Comparison of ENCODE assay signal across 14 mouse cellular contexts in genomic region chr19:23485940-23486600, GRCm38 (mm10).
"Had no signal": no experiment of that assay in that cellular context is flagged by ENCODE, and none has a peak within 500 bp of the region (broad histone marks: within the 10 kb centered on the region; RNA-seq: fewer than 3 reads in every experiment).

No protein-coding gene starts in this region.

- H3K27me3 ChIP-seq: limb, embryonic 15.5 days; midbrain, embryonic 13.5 days; neural tube, embryonic 15.5 days; stomach, embryonic 15.5 days had no signal

- H3K36me3 ChIP-seq: limb, embryonic 15.5 days; midbrain, embryonic 13.5 days; neural tube, embryonic 15.5 days; stomach, embryonic 15.5 days had no signal

- DNase-seq: kidney, adult 11 months; layer of hippocampus, adult 9-11 months; layer of hippocampus, postnatal 36 days; lung, adult 2 months; right cerebral cortex, adult 18-20 months; right cerebral cortex, postnatal 25 days; spleen, adult 18-20 months; thymus, postnatal 4 days had no signal

- H3K9ac ChIP-seq: limb, embryonic 15.5 days; liver, embryonic 14.5 days; midbrain, embryonic 13.5 days; neural tube, embryonic 15.5 days; stomach, embryonic 15.5 days had no signal

- H3K9me3 ChIP-seq: limb, embryonic 15.5 days; midbrain, embryonic 13.5 days; neural tube, embryonic 15.5 days; stomach, embryonic 15.5 days had no signal

- H3K4me2 ChIP-seq: limb, embryonic 15.5 days; midbrain, embryonic 13.5 days; neural tube, embryonic 15.5 days; stomach, embryonic 15.5 days had no signal

- H3K4me3 ChIP-seq: limb, embryonic 15.5 days; midbrain, embryonic 13.5 days; neural tube, embryonic 15.5 days; stomach, embryonic 15.5 days had no signal

- H3K27ac ChIP-seq: kidney, postnatal 0 days; limb, embryonic 15.5 days; liver, embryonic 14.5 days; midbrain, embryonic 13.5 days; neural tube, embryonic 15.5 days; stomach, embryonic 15.5 days had no signal

- H3K4me1 ChIP-seq: limb, embryonic 15.5 days; midbrain, embryonic 13.5 days; stomach, embryonic 15.5 days had no signal

- ATAC-seq: midbrain, embryonic 13.5 days had no signal
